Mouse (Mus musculus) C2C12 (cell line): ENCODE data around the gene Pigt.

Source experiments
- CEBPB ChIP-seq: IDR thresholded peaks from one replicate; pipeline ENCODE4 v1.6.1; 2011; ENCODE audit warnings: low read depth, mild to moderate bottlenecking, control low read depth, moderate library complexity
- CTCF ChIP-seq: IDR thresholded peaks from one replicate; pipeline ENCODE4 v1.5.1; 2011; ENCODE audit not compliant: control insufficient read depth, insufficient read depth, insufficient read length
- FOSL1 ChIP-seq: IDR thresholded peaks from one replicate; pipeline ENCODE4 v1.8.0; 2011; ENCODE audit warnings: mild to moderate bottlenecking, low read length; ENCODE audit not compliant: poor library complexity, insufficient read depth, severe bottlenecking
- USF1 ChIP-seq: IDR thresholded peaks from one replicate; pipeline ENCODE4 v1.6.1; 2011; ENCODE audit warnings: low read depth, mild to moderate bottlenecking, control low read depth, moderate library complexity

DNA sequence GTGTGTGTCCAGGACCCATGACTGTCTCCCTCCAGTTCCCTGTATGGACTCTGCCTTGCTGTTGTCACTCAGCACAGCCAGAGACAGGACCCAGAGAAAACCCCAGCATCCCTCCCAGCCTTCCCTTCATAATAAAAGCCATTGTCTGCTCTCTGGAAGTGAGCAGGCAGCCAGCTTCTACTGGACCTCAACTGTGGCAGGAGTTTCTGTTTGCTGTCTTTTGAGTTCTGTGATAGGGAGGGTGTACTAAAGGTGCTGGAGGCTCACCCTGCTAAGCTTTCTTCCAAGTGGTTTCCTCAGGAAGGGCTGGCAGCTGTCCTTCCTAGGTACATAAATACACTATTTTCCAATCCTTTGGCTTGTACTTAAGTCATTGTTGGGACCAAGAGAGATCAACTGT lies 32.2 kb upstream of the Pigt start:
- TF ChIP-seq CTCF, result no peak
- no peak for TF ChIP-seq USF1
- no peak for TF ChIP-seq FOSL1
- TF ChIP-seq CEBPB, result no peak
